In genomic region chr5:36712553-36713534, GRCm38 (mm10) we compare ENCODE assay signal across 8 mouse cellular contexts. TPM values are rescaled to one million over a fixed set of nuclear protein-coding genes. Genes with fewer than 3 reads are reported as not detected.
DNase-seq lines count a peak whose midpoint lies in the region; ATAC-seq and TF ChIP-seq lines count a peak whose summit lies in the region.

No protein-coding gene starts in this region.

- peaks cover 0 to 19% of the 10 kb centered on the region in 2 experiments; a peak in 2 of 4 replicates for H3K36me3 ChIP-seq in MEL (ENCODE audit: control insufficient read depth in 1 of 2, insufficient read depth in 2 of 2, low read length in 2 of 2)
- no peaks in the 10 kb centered on the region for H3K36me3 ChIP-seq in heart, postnatal 0 days (replicated peaks; ENCODE audit: control insufficient read depth, insufficient read depth, low read length)

- peak overlapping the region; percentile 52 for H3K4me2 ChIP-seq in heart, postnatal 0 days (ENCODE audit: low read depth, low read length)

- peak overlapping the region; percentile 48 for H3K27ac ChIP-seq in MEL (ENCODE audit: control insufficient read depth, low read depth, low read length)
- peak overlapping the region; percentile 90 for H3K27ac ChIP-seq in bone marrow macrophage, adult 2 months (ENCODE audit: insufficient read depth, low read depth, low read length)
- peak overlapping the region; percentile 94 for H3K27ac ChIP-seq in heart, postnatal 0 days (ENCODE audit: low read depth)

- H3K79me2 ChIP-seq in MEL (ENCODE audit: control insufficient read depth, insufficient read depth, low read length, poor library complexity): no peaks in the 10 kb centered on the region; the same call in 1 of the 2 replicates

- ATAC-seq in heart, postnatal 0 days (ENCODE audit: insufficient read depth, low read depth): peak; percentile 98
- ATAC-seq in megakaryocyte progenitor cell, adult 5-6 weeks (replicated peaks; ENCODE audit: poor library complexity): peak; percentile 92

- H3K4me3 ChIP-seq in MEL (ENCODE audit: control insufficient read depth in 1 of 2, insufficient read depth in 1 of 2, low read depth in 2 of 2, low read length in 2 of 2): peak overlapping the region; percentile 66 to 82
- peak overlapping the region; percentile 54 for H3K4me3 ChIP-seq in bone marrow macrophage, adult 2 months (ENCODE audit: insufficient read depth, low read length)
- peak overlapping the region; percentile 28 for H3K4me3 ChIP-seq in heart, postnatal 0 days (ENCODE audit: low read depth, low read length)

- TF ChIP-seq RAD21 in MEL (IDR thresholded peaks at IDR 0.05; ENCODE audit: low read depth, low read length): no peak

- TF ChIP-seq EP300 in MEL (IDR thresholded peaks at IDR 0.05; ENCODE audit: low read depth in 1 of 2, low read length in 2 of 2): peak; percentile 1 to 28; a peak in 1 of 4 replicates
- peak; percentile 81; the same call in 1 of the 2 replicates for TF ChIP-seq EP300 in heart, postnatal 0 days (IDR thresholded peaks at IDR 0.05; ENCODE audit: low read depth)

- no peaks in the 10 kb centered on the region for H3K9me3 ChIP-seq in MEL (replicated peaks; ENCODE audit: insufficient read depth, low read length)
- H3K9me3 ChIP-seq in heart, postnatal 0 days (replicated peaks; ENCODE audit: control insufficient read depth, low read length): no peaks in the 10 kb centered on the region

- H3K27me3 ChIP-seq in MEL (ENCODE audit: control insufficient read depth in 1 of 2, insufficient read depth in 2 of 2, low read length in 2 of 2): no peaks in the 10 kb centered on the region
- no peaks in the 10 kb centered on the region for H3K27me3 ChIP-seq in heart, postnatal 0 days (ENCODE audit: control insufficient read depth, insufficient read depth, low read length)

- 4% methylated on average over 31 of the region's 31 CpGs for WGBS in heart, postnatal 0 days

- peak; percentile 66 to 86; a peak in 3 of 4 replicates for TF ChIP-seq POLR2A in MEL (IDR thresholded peaks at IDR 0.05; ENCODE audit: control insufficient read depth in 1 of 2, insufficient read depth in 1 of 2, low read depth in 1 of 2, low read length in 2 of 2, poor library complexity in 1 of 2)
- no peak for TF ChIP-seq POLR2A in bone marrow macrophage, adult 2 months (IDR thresholded peaks at IDR 0.05; ENCODE audit: borderline replicate concordance, low read depth, low read length)

- H3K4me1 ChIP-seq in MEL (ENCODE audit: control insufficient read depth in 1 of 2, insufficient read depth in 2 of 2, low read length in 2 of 2): peaks cover 10 to 27% of the 10 kb centered on the region in 2 experiments
- peaks cover 38% of the 10 kb centered on the region for H3K4me1 ChIP-seq in bone marrow macrophage, adult 2 months (ENCODE audit: control insufficient read depth, insufficient read depth, low read length)
- H3K4me1 ChIP-seq in heart, postnatal 0 days (ENCODE audit: control insufficient read depth, insufficient read depth): peaks cover 32% of the 10 kb centered on the region

- H3K9ac ChIP-seq in MEL (ENCODE audit: control insufficient read depth, low read depth, low read length, poor library complexity, severe bottlenecking): peak overlapping the region; percentile 69
- H3K9ac ChIP-seq in heart, postnatal 0 days (replicated peaks; ENCODE audit: low read depth, low read length): peak overlapping the region; percentile 2

- no peak for TF ChIP-seq CTCF in MEL (IDR thresholded peaks at IDR 0.05 in 2 of 3, conservative IDR thresholded peaks at IDR 0.05 in 1 of 3; ENCODE audit: control insufficient read depth in 1 of 3, insufficient read depth in 1 of 3, low read depth in 2 of 3, low read length in 3 of 3, poor library complexity in 1 of 3, severe bottlenecking in 1 of 3)
- no peak for TF ChIP-seq CTCF in bone marrow macrophage, adult 2 months (IDR thresholded peaks at IDR 0.05; ENCODE audit: low read depth, low read length)
- TF ChIP-seq CTCF in heart, postnatal 0 days (IDR thresholded peaks at IDR 0.05; ENCODE audit: low read depth): peak; percentile 27

- DNase-seq in MEL (ENCODE audit: low read depth, low spot score): peak; percentile 96
- peak; percentile 93 for DNase-seq in fibroblast of lung, adult 2 months (ENCODE audit: low read depth)
- peak; percentile 95 for DNase-seq in heart, postnatal 0 days (ENCODE audit: low spot score)
- DNase-seq in kidney, postnatal 25 days: peak; percentile 93 to 97
- peak; percentile 11 for DNase-seq in right cerebral cortex, postnatal 4 days
- peak; percentile 86 for DNase-seq in urinary bladder, postnatal 4 days (ENCODE audit: low spot score in 2 of 2)

TF ChIP-seq in MEL, 35 proteins besides CTCF, POLR2A, EP300 and RAD21 (continues in another document):
- TF ChIP-seq NRF1 (IDR thresholded peaks at IDR 0.05; ENCODE audit: insufficient read depth, low read depth, low read length, poor library complexity, severe bottlenecking): no peak
- TF ChIP-seq JUND (IDR thresholded peaks at IDR 0.05; ENCODE audit: low read depth, low read length): no peak
- TF ChIP-seq CHD2 (IDR thresholded peaks at IDR 0.05; ENCODE audit: low read length): no peak
- TF ChIP-seq MAX (IDR thresholded peaks at IDR 0.05; ENCODE audit: low read length): peak; percentile 98
- TF ChIP-seq KAT2A (conservative IDR thresholded peaks at IDR 0.05; ENCODE audit: low read depth, low read length): no peak; the same call in 1 of the 2 replicates
- no peak for TF ChIP-seq ZC3H11A (IDR thresholded peaks at IDR 0.05; ENCODE audit: low read depth, low read length)
- no peak; the same call in 1 of the 2 replicates for TF ChIP-seq MAZ (IDR thresholded peaks at IDR 0.05; ENCODE audit: low read depth, low read length)
- peak; percentile 92 for TF ChIP-seq MYC (IDR thresholded peaks at IDR 0.05; ENCODE audit: low read depth, low read length)
- TF ChIP-seq TAL1 (IDR thresholded peaks at IDR 0.05; ENCODE audit: low read length): no peak
- TF ChIP-seq GATA1 (IDR thresholded peaks at IDR 0.05; ENCODE audit: low read depth, low read length): no peak
- TF ChIP-seq RCOR1 (IDR thresholded peaks at IDR 0.05; ENCODE audit: low read depth, low read length): peak; percentile 25; the same call in 1 of the 2 replicates
- TF ChIP-seq SIN3A (IDR thresholded peaks at IDR 0.05; ENCODE audit: low read length): peak; percentile 85
- TF ChIP-seq MAFK (IDR thresholded peaks at IDR 0.05; ENCODE audit: borderline replicate concordance, low read depth, low read length): no peak
- TF ChIP-seq UBTF (IDR thresholded peaks at IDR 0.05; ENCODE audit: borderline replicate concordance, insufficient read depth, low read depth, low read length): no peak
- TF ChIP-seq USF1 (IDR thresholded peaks at IDR 0.05; ENCODE audit: low read depth, low read length): peak; percentile 96
- peak; percentile 9; the same call in 1 of the 2 replicates for TF ChIP-seq MEF2A (IDR thresholded peaks at IDR 0.05; ENCODE audit: extremely low read depth, insufficient replicate concordance, low read depth, low read length, poor library complexity, severe bottlenecking)
- TF ChIP-seq E2F4 (IDR thresholded peaks at IDR 0.05; ENCODE audit: borderline replicate concordance, low read depth, low read length): no peak
- peak; percentile 73; the same call in 1 of the 2 replicates for TF ChIP-seq POLR2AphosphoS2 (IDR thresholded peaks at IDR 0.05; ENCODE audit: low read length)
- no peak for TF ChIP-seq CHD1 (IDR thresholded peaks at IDR 0.05; ENCODE audit: low read depth, low read length)
- no peak for TF ChIP-seq MYB (IDR thresholded peaks at IDR 0.05; ENCODE audit: low read depth, low read length)
- TF ChIP-seq ZNF384 (IDR thresholded peaks at IDR 0.05; ENCODE audit: low read depth, low read length): no peak
- peak; percentile 55; the same call in 1 of the 2 replicates for TF ChIP-seq ELF1 (IDR thresholded peaks at IDR 0.05; ENCODE audit: low read depth, low read length)
- TF ChIP-seq TBP (IDR thresholded peaks at IDR 0.05; ENCODE audit: low read depth, low read length): peak; percentile 54
- no peak for TF ChIP-seq ZKSCAN1 (IDR thresholded peaks at IDR 0.05; ENCODE audit: low read depth, low read length)
- peak; percentile 62 for TF ChIP-seq TCF12 (IDR thresholded peaks at IDR 0.05; ENCODE audit: low read depth, low read length)
- TF ChIP-seq MXI1 (IDR thresholded peaks at IDR 0.05; ENCODE audit: low read depth, low read length): peak; percentile 97
- TF ChIP-seq SMC3 (IDR thresholded peaks at IDR 0.05; ENCODE audit: low read depth, low read length): no peak
- no peak for TF ChIP-seq GABPA (IDR thresholded peaks at IDR 0.05; ENCODE audit: low read depth, low read length)
- 0 out of 2 replicates have a peak, but pooled peaks have one; percentile 80 for TF ChIP-seq POLR2AphosphoS5 (IDR thresholded peaks at IDR 0.05; ENCODE audit: borderline replicate concordance, low read depth, low read length)
- TF ChIP-seq ETS1 (IDR thresholded peaks at IDR 0.05; ENCODE audit: low read depth, low read length): no peak
- no peak for TF ChIP-seq BHLHE40 (IDR thresholded peaks at IDR 0.05; ENCODE audit: borderline replicate concordance, low read depth, low read length)

RNA-seq across cellular contexts. Expression of gene D5Ertd579e, which starts 17.0 kb away (rescaled TPM):
- 15.9 and 18.9 TPM in 2 replicates for total RNA-seq in MEL (2012; rRNA removed)
- polyA plus RNA-seq in MEL (2012; ENCODE audit: insufficient read depth in 1 of 2, insufficient read length in 2 of 2, low read depth in 1 of 2, low replicate concordance in 2 of 2, missing spikeins in 1 of 2): 10 to 100 TPM in 1 of 2 experiments, not detected in 1; 31.1 TPM
- 32.3 and 34.0 TPM in 2 replicates for polyA plus RNA-seq in bone marrow macrophage, adult 2 months (2012; ENCODE audit: insufficient read depth, insufficient read length, missing spikeins)
- 52.6 and 81.9 TPM in 2 replicates for total RNA-seq in heart, postnatal 0 days (2014; rRNA removed; ENCODE audit: low replicate concordance)
- 21.8 and 28.5 TPM in 2 replicates for polyA plus RNA-seq in heart, postnatal 0 days (2015; fragmentation: Nextera tagmentation; extraction: Ambion mirVana)
- 13.3 and 16.0 TPM in 2 replicates for total RNA-seq in megakaryocyte progenitor cell, adult 5-6 weeks (2015)
- 20.2 and 41.1 TPM in 2 replicates for total RNA-seq in megakaryocyte progenitor cell, adult 5-6 weeks (2017)

RNA-seq across cellular contexts. Expression of gene Bloc1s4, which starts 35.6 kb away (rescaled TPM):
- total RNA-seq in MEL (2012; rRNA removed): 27.9 and 32.9 TPM in 2 replicates
- polyA plus RNA-seq in MEL (2012; ENCODE audit: insufficient read depth in 1 of 2, insufficient read length in 2 of 2, low read depth in 1 of 2, low replicate concordance in 2 of 2, missing spikeins in 1 of 2): 10 to 100 TPM in 1 of 2 experiments, not detected in 1; 29.8 TPM
- 16.8 and 16.9 TPM in 2 replicates for polyA plus RNA-seq in bone marrow macrophage, adult 2 months (2012; ENCODE audit: insufficient read depth, insufficient read length, missing spikeins)
- total RNA-seq in heart, postnatal 0 days (2014; rRNA removed; ENCODE audit: low replicate concordance): 7.5 and 14.8 TPM in 2 replicates
- 18.4 and 18.5 TPM in 2 replicates for polyA plus RNA-seq in heart, postnatal 0 days (2015; fragmentation: Nextera tagmentation; extraction: Ambion mirVana)
- 10.0 and 14.6 TPM in 2 replicates for total RNA-seq in megakaryocyte progenitor cell, adult 5-6 weeks (2015)
- 13.7 and 16.9 TPM in 2 replicates for total RNA-seq in megakaryocyte progenitor cell, adult 5-6 weeks (2017)

Comparison
In these comparisons a context has a peak if more than half of its experiments do, and no peak if none do; other contexts are left out.
1. Peak in every context shown above with its lines: DNase-seq, ATAC-seq, H3K4me3 ChIP-seq and H3K27ac ChIP-seq.
2. DNase-seq: peak in every context shown above with its lines; median percentile 96 in MEL; 95 in heart, postnatal 0 days; 95 in kidney, postnatal 25 days; 93 in fibroblast of lung, adult 2 months; 86 in urinary bladder, postnatal 4 days; 11 in right cerebral cortex, postnatal 4 days.